Mouse (Mus musculus) heart, adult 11 months (tissue): ENCODE measurements around the gene Cdh3.
"Not testable (repeated sequence)": the region's sequence is repeated elsewhere in the genome, so short reads cannot be mapped to it uniquely, and the experiment has no call there.

Experiments
- DNase-seq: peaks from one replicate; pipeline ENCODE4 v3.0.0; 2022

Gene Cdh3

DNA sequence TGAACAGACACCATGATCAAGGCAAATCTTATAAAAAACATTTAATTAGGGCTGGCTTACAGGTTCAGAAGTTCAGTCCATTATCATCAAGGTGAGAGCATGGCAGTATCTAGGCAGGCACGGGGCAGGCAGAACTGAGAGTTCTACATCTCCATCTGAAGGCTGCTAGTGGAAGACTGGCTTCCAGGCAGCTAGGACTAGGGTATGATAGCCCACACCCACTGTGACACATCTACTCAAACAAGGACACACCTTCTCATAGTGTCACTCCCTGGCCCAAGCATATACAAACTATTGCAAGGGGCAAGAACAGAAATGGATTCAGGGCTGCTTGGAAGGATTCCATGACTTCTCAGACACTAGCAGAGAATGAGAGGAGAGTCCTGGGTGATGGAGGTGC lies 61.5 kb downstream of the Cdh3 start:
- DNase-seq, result not testable (repeated sequence)

DNA sequence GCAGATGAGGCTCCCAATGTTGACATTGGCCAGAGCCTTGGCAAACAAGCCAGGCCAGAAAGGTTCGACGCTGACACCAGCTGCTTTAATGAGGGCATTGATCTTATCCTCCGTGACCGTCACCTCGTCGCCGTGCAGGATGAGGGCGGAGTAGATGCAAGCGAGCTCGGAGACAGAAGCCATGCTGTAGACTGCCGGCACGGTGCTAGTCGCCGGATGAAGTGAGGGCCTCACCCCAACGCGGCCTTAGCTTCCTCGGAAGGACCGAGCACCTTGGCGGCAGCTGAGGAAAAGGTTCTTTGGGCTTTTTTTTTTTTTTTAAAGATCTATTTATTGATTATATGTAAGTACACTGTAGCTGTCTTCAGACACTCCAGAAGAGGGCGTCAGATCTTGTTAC lies 62.5 kb downstream of the Cdh3 start, which contains the start of gene Gm10073:
Gene Gm10073, minus strand, starts transcription at position 294 of the 400 bp plus-strand sequence.
- DNase-seq, result not testable (repeated sequence)

DNA sequence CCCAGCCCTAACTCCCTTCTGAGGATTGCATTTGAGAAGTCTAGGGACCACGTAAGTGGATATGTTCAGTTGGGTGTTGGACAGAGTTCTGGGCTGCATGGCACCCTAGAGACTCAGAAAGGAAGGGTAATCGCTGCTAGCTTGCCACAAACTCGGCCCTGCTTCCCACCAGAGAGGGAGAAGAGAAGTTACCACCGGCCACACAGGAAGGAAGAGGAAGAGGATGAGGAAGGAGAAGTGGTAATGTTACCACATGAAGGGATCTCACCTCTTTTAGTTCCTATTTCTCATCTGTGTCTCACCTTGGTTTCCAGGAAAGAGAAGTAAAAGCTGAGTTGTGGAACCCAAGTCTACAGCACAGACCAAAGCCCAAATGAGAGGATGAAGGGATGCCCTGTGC lies 63.6 kb downstream of the Cdh3 start:
- DNase-seq, result no peak

DNA sequence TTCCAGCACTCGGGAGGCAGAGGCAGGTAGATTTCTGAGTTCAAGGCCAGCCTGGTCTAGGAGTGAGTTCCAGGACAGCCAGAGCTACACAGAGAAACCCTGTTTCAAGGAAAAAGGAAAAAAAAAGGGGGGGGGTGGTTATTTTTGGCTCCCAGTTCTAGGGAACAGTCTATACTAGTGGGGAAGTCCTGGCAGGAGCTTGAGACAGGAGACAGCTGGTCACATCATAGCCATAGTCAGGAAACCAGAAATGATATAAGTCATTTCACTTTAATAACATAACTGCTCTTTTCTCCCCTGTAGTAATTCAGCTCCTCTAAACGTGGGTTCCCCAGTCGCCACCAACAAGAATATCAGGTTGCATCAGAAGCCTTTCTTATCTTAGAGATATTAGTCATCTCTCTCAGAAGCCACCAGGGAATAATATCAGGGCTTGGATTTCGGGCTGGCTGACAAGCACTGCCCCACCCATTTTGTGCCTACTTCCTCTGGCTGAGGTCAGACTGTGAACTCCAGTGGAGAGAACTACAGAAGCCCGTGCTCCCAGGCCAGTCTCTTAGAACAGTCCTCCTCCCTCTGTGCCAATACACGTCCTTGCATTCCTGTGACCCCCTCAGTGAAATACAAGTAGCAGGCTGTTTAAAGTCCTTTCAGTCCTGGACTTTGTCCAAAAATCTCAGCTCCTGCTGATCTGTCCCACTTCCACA lies 66.3 kb downstream of the Cdh3 start:
- DNase-seq, result peak; percentile 89

- DNase-seq, result no peak
Measured at GRCm38 (mm10) chr8:106579510-106579909, 68.8 kb downstream of the Cdh3 start.

- DNase-seq, result no peak
Measured at GRCm38 (mm10) chr8:106581344-106582088, 70.8 kb downstream of the Cdh3 start.

- peak; percentile 90 for DNase-seq
Measured at GRCm38 (mm10) chr8:106584942-106585670, 74.4 kb downstream of the Cdh3 start.

GRCm38 (mm10) chr8:106585671-106586037 lies 75.0 kb downstream of the Cdh3 start:
- DNase-seq, result no peak

GRCm38 (mm10) chr8:106586896-106587295 lies 76.2 kb downstream of the Cdh3 start:
- no peak for DNase-seq

DNA sequence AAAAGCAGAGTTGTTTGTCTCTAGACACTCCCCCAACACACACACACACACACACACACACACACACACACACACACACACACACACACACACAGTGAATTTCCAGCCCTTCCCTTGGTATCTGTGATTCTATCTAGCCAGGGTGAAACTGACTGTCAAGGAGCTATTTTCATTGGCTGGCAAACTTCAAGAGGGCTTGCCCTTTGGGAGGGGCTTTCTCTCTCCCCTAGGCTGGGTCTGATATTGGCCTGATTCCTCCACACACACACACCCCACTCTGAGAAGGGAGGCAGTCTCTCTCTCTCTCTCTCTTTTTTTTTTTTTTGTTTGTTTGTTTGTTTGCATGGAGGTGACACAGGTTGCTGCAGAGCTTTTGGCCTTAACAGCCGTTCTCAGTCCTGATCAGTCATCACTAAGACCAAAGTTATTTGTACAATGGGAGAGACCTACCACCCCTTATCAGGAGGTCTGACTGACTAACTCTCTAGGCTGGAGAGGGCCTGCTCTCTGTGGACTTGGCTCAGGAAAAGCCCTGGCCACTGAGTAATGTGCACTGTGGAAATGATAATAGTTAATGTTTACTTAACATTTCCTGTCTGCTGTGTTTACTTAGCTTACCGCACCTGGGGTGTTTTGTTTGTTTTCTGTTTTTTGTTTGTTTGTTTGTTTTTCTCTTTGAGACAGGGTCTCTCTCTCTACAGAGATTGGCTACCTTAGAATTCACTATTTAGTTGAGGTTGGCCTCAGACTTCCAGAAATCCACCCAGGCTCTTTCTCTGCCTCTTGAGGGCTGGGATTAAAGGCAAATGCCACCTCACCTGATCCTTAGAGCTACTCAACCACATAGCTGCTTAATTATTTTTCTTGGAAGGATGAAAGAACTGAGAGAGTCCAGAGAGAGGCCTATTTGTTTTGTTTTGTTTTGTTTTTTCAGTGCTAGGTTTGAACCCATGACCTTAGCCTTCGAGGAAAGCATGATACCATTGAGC lies 78.0 kb downstream of the Cdh3 start:
- DNase-seq, result no peak

GRCm38 (mm10) chr8:106592458-106592857 lies 81.8 kb downstream of the Cdh3 start:
- no peak for DNase-seq

DNA sequence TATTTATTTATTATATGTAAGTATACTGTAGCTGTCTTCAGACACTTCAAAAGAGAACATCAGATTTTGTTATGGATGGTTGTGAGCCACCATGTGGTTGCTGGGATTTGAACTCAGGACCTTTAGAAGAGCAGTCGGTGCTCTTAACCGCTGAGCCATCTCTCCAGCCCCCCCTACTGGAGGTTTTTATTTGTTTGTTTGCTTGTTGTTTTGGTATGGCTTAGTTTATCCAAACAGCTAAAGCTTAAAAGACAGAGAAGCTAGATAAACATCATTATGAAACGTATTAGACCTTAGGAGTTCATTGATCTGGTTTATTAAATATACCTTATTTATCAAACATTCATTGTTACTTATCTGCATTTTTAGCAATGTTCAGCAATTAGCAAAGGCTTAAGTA lies 84.9 kb downstream of the Cdh3 start:
- not testable (repeated sequence) for DNase-seq

DNA sequence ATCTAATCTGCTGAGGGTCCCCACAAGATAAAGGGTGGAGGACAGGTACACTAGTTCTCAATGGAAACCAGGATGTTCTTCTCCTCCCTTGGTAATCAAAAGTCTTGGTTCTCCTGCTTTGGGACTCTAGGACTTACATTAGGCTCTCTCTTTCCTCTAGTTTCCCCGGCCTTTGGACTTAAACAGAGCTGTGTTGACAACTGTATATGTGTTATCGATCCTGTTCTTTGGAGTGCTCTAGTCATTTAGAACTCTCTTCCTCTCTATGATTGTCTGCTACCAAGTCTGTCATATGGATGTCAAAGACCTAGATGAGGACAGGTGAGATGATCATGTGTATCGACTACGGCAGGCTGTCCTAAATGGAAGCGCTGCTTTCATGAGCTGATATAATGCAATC lies 86.4 kb downstream of the Cdh3 start:
- DNase-seq, result no peak

DNA sequence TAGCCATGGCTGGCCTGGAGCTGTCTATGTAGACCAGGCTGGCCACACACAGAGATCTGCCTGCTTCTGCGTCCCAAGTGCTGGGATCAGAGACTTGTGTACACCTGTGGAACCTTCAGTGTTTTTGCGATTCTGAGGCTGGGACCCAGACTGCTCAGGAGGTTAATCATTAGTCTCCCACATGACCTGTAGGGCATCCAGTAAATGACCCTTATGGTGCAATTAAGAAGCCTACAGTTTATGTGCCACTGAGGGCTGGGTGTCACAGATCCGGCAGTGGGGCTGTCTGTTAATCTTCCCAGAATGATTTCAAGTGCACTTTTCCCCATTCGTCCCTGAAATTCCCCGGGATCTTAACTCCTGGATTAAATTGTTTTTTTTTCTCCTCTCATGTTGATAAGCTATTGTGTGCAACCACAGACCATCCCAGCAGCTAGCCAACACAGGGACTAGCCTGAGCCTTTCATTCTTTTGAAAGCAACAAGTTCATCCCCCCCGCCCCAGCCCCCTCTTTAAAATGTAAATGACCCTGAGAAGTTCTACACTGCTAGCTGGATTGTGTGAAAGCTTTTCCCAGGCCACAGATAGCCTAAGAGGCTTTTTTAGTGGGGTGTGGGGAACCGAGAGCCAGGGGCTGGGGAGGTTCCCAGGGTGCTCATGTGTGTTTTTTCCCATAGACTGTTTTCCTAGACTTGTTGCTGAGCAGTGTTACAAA lies 88.7 kb downstream of the Cdh3 start:
- DNase-seq, result no peak

DNA sequence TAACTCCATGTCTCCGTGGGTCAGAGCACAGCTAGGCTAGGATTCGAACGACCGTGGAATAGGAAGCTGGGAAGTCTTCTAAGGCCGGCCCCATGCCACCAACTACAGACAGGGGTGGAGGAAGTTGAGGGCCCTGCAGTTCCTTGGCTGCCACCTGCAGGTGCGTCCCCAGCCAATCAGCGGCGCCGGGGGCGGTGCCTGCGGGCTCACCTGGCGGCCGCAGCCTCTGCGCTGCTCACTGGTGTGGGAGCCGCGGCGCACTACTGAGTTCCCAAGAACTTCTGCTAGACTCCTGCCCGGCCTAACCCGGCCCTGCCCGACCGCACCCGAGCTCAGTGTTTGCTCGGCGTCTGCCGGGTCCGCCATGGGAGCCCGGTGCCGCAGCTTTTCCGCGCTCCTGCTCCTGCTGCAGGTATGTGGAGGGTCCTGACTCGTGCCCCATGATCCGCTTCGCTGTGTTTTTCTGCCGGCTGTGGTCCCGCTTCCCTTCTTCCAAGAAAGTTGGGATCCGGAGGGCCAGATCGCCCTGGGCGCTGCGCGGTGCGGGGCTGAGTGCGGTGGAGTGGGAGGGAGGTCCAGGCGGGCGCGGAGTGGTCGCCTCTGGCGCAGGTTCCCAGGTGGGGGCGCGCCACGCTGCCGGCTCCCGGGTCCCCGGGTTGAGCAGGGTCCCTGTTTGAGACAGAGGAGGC lies 92.6 kb downstream of the Cdh3 start, which contains the start of gene Cdh1:
Gene Cdh1, plus strand, starts transcription at position 221 of the 689 bp plus-strand sequence.
- peak; percentile 88 for DNase-seq

DNA sequence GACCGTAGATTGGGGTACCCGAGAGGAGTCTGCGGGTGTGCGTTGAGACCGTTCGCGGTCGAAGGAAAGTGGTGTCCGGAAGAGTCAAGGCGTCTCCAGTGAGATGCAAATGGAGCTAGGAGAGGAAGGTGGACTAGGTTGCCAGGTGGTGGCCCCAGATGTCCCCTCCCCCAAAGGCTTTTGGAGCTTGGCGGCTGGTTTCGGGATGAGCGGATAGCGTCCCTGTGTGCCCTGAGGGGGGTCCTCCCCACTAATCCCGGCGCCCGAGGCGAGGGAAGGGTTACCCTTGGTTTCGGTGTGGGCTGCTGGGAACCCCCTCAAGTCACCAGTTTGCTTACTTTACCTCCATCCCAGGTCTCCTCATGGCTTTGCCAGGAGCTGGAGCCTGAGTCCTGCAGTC lies 93.2 kb downstream of the Cdh3 start:
- DNase-seq, result no peak

GRCm38 (mm10) chr8:106605657-106606056 lies 95.0 kb downstream of the Cdh3 start:
- DNase-seq, result no peak

DNA sequence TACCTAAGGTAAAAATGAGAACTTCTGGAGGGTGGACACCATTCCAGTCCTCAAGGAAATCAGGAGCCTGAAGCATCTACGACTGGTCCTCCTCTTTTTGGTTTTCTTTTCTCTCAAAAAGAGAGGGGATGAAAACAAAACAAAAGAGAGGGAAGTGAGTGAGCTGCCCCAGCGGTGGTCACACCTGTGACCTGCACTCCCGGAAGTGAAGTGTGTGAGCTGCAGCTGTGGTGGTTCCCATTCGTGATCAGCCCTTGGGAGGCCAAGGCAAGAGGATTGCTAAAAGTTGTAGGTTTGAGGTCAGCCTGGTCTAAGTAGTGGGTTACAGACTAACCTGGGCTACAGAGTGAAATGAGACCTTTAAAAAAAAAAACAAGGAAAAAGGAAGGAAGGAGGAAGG lies 95.4 kb downstream of the Cdh3 start:
- no peak for DNase-seq

- DNase-seq, result no peak
Measured at GRCm38 (mm10) chr8:106606601-106607145, 96.0 kb downstream of the Cdh3 start.
